Mouse (Mus musculus): ENCODE measurements around the gene Irf1.

DNA sequence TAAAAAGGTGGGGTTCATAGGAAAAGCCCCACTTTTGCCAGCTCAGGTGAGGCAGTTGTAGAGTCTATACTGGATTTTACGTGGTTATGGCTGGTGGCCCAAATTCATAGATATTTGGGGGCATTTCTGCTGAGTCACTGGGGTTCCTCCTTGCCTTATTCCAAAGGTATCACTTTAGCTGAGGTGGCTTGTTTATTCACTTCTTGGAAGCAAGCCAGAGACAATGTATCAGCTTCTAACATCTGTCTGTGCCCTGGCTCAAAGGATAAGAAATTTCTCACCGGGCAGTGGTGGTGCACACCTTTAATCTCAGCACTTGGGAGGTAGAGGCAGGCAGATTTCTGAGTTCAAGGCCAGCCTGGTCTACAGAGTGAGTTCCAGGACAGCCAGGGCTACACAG is 10.0 kb downstream of the Irf1 start:
- TF ChIP-seq EP300 (IDR thresholded peaks at IDR 0.05) (no peak), CTCF (IDR thresholded peaks at IDR 0.05) (no peak)
